Mouse (Mus musculus) CH12.LX (cell line): Measurements from ENCODE around the gene Ing1.

ENCODE experiments used
- CTCF ChIP-seq, 2 experiments: IDR thresholded peaks in 1 of 2; conservative IDR thresholded peaks in 1 of 2; 2 replicates each; pipeline ENCODE4 v1.5.1; 2011 to 2012; ENCODE audit warnings: low read depth in 2 of 2, low read length in 2 of 2, improper control_type of control experiment in 1 of 2, inconsistent platforms in 1 of 2, mild to moderate bottlenecking in 1 of 2, moderate library complexity in 1 of 2
- EP300 ChIP-seq: IDR thresholded peaks from 2 replicates; pipeline ENCODE4 v1.6.1; 2011; ENCODE audit warnings: low read length, improper control_type of control experiment
- IRF4 ChIP-seq: IDR thresholded peaks from 2 replicates; pipeline ENCODE4 v1.6.1; 2014; ENCODE audit warnings: low read depth, mild to moderate bottlenecking, inconsistent platforms, low read length, improper control_type of control experiment
- MAX ChIP-seq: IDR thresholded peaks from 2 replicates; pipeline ENCODE4 v1.6.1; 2011; ENCODE audit warnings: low read length, improper control_type of control experiment
- MAZ ChIP-seq: IDR thresholded peaks from 2 replicates; pipeline ENCODE4 v1.6.1; 2012; ENCODE audit warnings: low read depth, mild to moderate bottlenecking, inconsistent platforms, low read length, improper control_type of control experiment, moderate library complexity
- POLR2A ChIP-seq: IDR thresholded peaks from 2 replicates; pipeline ENCODE4 v1.6.1; 2011; ENCODE audit warnings: low read depth, mild to moderate bottlenecking, improper control_type of control experiment, low read length
- RAD21 ChIP-seq: IDR thresholded peaks from 2 replicates; pipeline ENCODE4 v1.6.1; 2011; ENCODE audit warnings: low read depth, mild to moderate bottlenecking, low read length, improper control_type of control experiment, moderate library complexity
- ZNF384 ChIP-seq: IDR thresholded peaks from 2 replicates; pipeline ENCODE4 v1.6.1; 2012; ENCODE audit warnings: low read depth, low read length, improper control_type of control experiment, inconsistent platforms

DNA sequence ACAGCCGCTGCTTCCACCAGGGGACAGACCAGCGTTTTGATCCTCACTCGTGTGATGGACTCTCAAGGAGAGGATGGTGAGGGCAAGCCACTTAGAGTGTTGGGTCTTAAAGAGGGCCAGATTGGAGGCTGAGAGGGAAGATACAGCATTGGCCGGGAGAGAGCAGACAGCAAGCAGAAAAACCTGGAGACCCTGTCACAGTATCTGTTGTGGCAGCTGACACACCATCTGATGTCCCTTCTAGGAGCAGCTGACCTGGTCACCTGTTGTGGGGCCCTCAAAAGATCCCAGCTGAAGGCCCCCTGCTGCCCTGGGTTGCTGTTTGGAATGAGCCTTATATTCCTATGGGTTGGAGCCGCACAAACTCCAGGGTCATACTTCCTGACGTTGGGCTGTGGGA is 17.1 kb downstream of the Ing1 start:
- no peak for TF ChIP-seq IRF4
- TF ChIP-seq POLR2A = no peak
- TF ChIP-seq MAX = no peak
- no peak for TF ChIP-seq ZNF384
- no peak for TF ChIP-seq EP300
- no peak for TF ChIP-seq CTCF (conservative IDR thresholded peaks at IDR 0.05 in 1 of 2, IDR thresholded peaks at IDR 0.05 in 1 of 2; ENCODE audit: low read depth in 2 of 2, low read length in 2 of 2)
- no peak for TF ChIP-seq RAD21
- no peak for TF ChIP-seq MAZ
